Mouse (Mus musculus) cerebellum, adult 2 months (tissue): Measurements from ENCODE around the gene Elf5.

Experiments used
- CTCF ChIP-seq: fragments of 200-500 bp; IDR thresholded peaks from 2 replicates; pipeline ENCODE4 v1.5.1; 2011; ENCODE audit warnings: low read depth, mild to moderate bottlenecking, control low read depth, low read length, moderate library complexity, borderline replicate concordance; ENCODE audit not compliant: insufficient read depth
- POLR2A ChIP-seq: fragments of 200-500 bp; IDR thresholded peaks from 2 replicates; pipeline ENCODE4 v1.6.1; 2011; ENCODE audit warnings: low read length, control low read depth, borderline replicate concordance; ENCODE audit not compliant: insufficient read depth

GRCm38 (mm10) chr2:103466984-103467588 is 55.6 kb downstream of the Elf5 start:
- TF ChIP-seq POLR2A: no peak
- no peak for TF ChIP-seq CTCF
